Mouse (Mus musculus): ENCODE results near the gene Adprm. TPM values are rescaled to one million over a fixed set of nuclear protein-coding genes. Genes with fewer than 3 reads are reported as not detected.

The Adprm gene
- polyA plus RNA-seq, 1 experiment = 12.4 TPM

GRCm38 (mm10) chr11:67044959-67045358 lies 7.4 kb downstream of the Adprm start:
- Histone ChIP-seq H3ac (ENCODE audit: control insufficient read depth, insufficient read length, low read depth) (no peak overlapping the region), H3K4me3 (ENCODE audit: insufficient read depth, poor library complexity, severe bottlenecking) (no peak overlapping the region), H3K27me3 (ENCODE audit: control insufficient read depth, insufficient read depth, insufficient read length) (no peaks in the 10 kb centered on the region), H3K36me3 (ENCODE audit: control insufficient read depth, insufficient read depth) (peaks cover 33% of the 10 kb centered on the region), H3K79me2 (ENCODE audit: control insufficient read depth, insufficient read depth) (peaks cover 5% of the 10 kb centered on the region), H3K79me3 (ENCODE audit: low read depth) (peaks cover 2% of the 10 kb centered on the region)
- TF ChIP-seq CTCF (IDR thresholded peaks at IDR 0.05; ENCODE audit: control insufficient read depth, insufficient read depth, insufficient read length) (no peak), USF1 (IDR thresholded peaks at IDR 0.05; ENCODE audit: low read depth) (no peak), CEBPB (IDR thresholded peaks at IDR 0.05; ENCODE audit: low read depth) (no peak), MYOD1 (IDR thresholded peaks at IDR 0.05; ENCODE audit: control insufficient read depth, insufficient read length, low read depth) (no peak), MYOG (IDR thresholded peaks at IDR 0.05; ENCODE audit: control insufficient read depth, extremely low read depth, insufficient read length) (no peak), FOSL1 (IDR thresholded peaks at IDR 0.05; ENCODE audit: insufficient read depth, low read length, poor library complexity, severe bottlenecking) (no peak), MAX (IDR thresholded peaks at IDR 0.05) (no peak)

- H3K79me3 ChIP-seq (ENCODE audit: low read depth) = no peaks in the 10 kb centered on the region
- TF ChIP-seq USF1 (IDR thresholded peaks at IDR 0.05; ENCODE audit: low read depth) (no peak), MYOD1 (IDR thresholded peaks at IDR 0.05; ENCODE audit: control insufficient read depth, insufficient read length, low read depth) (no peak), MAX (IDR thresholded peaks at IDR 0.05) (no peak), MYOG (IDR thresholded peaks at IDR 0.05; ENCODE audit: control insufficient read depth, extremely low read depth, insufficient read length) (no peak), CTCF (IDR thresholded peaks at IDR 0.05; ENCODE audit: control insufficient read depth, insufficient read depth, insufficient read length) (no peak), CEBPB (IDR thresholded peaks at IDR 0.05; ENCODE audit: low read depth) (no peak), FOSL1 (IDR thresholded peaks at IDR 0.05; ENCODE audit: insufficient read depth, low read length, poor library complexity, severe bottlenecking) (no peak)
- no peak overlapping the region for H3ac ChIP-seq (ENCODE audit: control insufficient read depth, insufficient read length, low read depth)
- H3K79me2 ChIP-seq (ENCODE audit: control insufficient read depth, insufficient read depth) = no peaks in the 10 kb centered on the region
- no peaks in the 10 kb centered on the region for H3K27me3 ChIP-seq (ENCODE audit: control insufficient read depth, insufficient read depth, insufficient read length)
- H3K36me3 ChIP-seq (ENCODE audit: control insufficient read depth, insufficient read depth) = peaks cover 49% of the 10 kb centered on the region
- H3K4me3 ChIP-seq (ENCODE audit: insufficient read depth, poor library complexity, severe bottlenecking) = no peak overlapping the region
These were observed 9.4 kb downstream of the Adprm start for GRCm38 (mm10) chr11:67043007-67043406.

GRCm38 (mm10) chr11:67040483-67040882 lies 11.9 kb downstream of the Adprm start:
- Histone ChIP-seq H3ac (ENCODE audit: control insufficient read depth, insufficient read length, low read depth) (no peak overlapping the region), H3K36me3 (ENCODE audit: control insufficient read depth, insufficient read depth) (peaks cover 45% of the 10 kb centered on the region), H3K79me3 (ENCODE audit: low read depth) (no peaks in the 10 kb centered on the region), H3K4me3 (ENCODE audit: insufficient read depth, poor library complexity, severe bottlenecking) (no peak overlapping the region), H3K79me2 (ENCODE audit: control insufficient read depth, insufficient read depth) (no peaks in the 10 kb centered on the region), H3K27me3 (ENCODE audit: control insufficient read depth, insufficient read depth, insufficient read length) (no peaks in the 10 kb centered on the region)
- TF ChIP-seq USF1 (IDR thresholded peaks at IDR 0.05; ENCODE audit: low read depth) (no peak), FOSL1 (IDR thresholded peaks at IDR 0.05; ENCODE audit: insufficient read depth, low read length, poor library complexity, severe bottlenecking) (no peak), MAX (IDR thresholded peaks at IDR 0.05) (no peak), MYOD1 (IDR thresholded peaks at IDR 0.05; ENCODE audit: control insufficient read depth, insufficient read length, low read depth) (no peak), CEBPB (IDR thresholded peaks at IDR 0.05; ENCODE audit: low read depth) (no peak), MYOG (IDR thresholded peaks at IDR 0.05; ENCODE audit: control insufficient read depth, extremely low read depth, insufficient read length) (no peak), CTCF (IDR thresholded peaks at IDR 0.05; ENCODE audit: control insufficient read depth, insufficient read depth, insufficient read length) (no peak)

GRCm38 (mm10) chr11:67039799-67040198 lies 12.6 kb downstream of the Adprm start:
- no peak for TF ChIP-seq USF1 (IDR thresholded peaks at IDR 0.05; ENCODE audit: low read depth)
- TF ChIP-seq MAX (IDR thresholded peaks at IDR 0.05) = peak; percentile 26
- no peak for TF ChIP-seq MYOD1 (IDR thresholded peaks at IDR 0.05; ENCODE audit: control insufficient read depth, insufficient read length, low read depth)
- H3ac ChIP-seq (ENCODE audit: control insufficient read depth, insufficient read length, low read depth) = no peak overlapping the region
- H3K27me3 ChIP-seq (ENCODE audit: control insufficient read depth, insufficient read depth, insufficient read length) = no peaks in the 10 kb centered on the region
- H3K4me3 ChIP-seq (ENCODE audit: insufficient read depth, poor library complexity, severe bottlenecking) = no peak overlapping the region
- no peaks in the 10 kb centered on the region for H3K79me3 ChIP-seq (ENCODE audit: low read depth)
- H3K36me3 ChIP-seq (ENCODE audit: control insufficient read depth, insufficient read depth) = peaks cover 45% of the 10 kb centered on the region
- no peaks in the 10 kb centered on the region for H3K79me2 ChIP-seq (ENCODE audit: control insufficient read depth, insufficient read depth)

GRCm38 (mm10) chr11:67036892-67037291 lies 15.5 kb downstream of the Adprm start:
- TF ChIP-seq CTCF (IDR thresholded peaks at IDR 0.05; ENCODE audit: control insufficient read depth, insufficient read depth, insufficient read length) (no peak), MAX (IDR thresholded peaks at IDR 0.05) (no peak), FOSL1 (IDR thresholded peaks at IDR 0.05; ENCODE audit: insufficient read depth, low read length, poor library complexity, severe bottlenecking) (no peak), MYOD1 (IDR thresholded peaks at IDR 0.05; ENCODE audit: control insufficient read depth, insufficient read length, low read depth) (no peak), CEBPB (IDR thresholded peaks at IDR 0.05; ENCODE audit: low read depth) (no peak), MYOG (IDR thresholded peaks at IDR 0.05; ENCODE audit: control insufficient read depth, extremely low read depth, insufficient read length) (no peak), USF1 (IDR thresholded peaks at IDR 0.05; ENCODE audit: low read depth) (no peak)
- H3K79me3 ChIP-seq (ENCODE audit: low read depth) = no peaks in the 10 kb centered on the region
- peaks cover 39% of the 10 kb centered on the region for H3K36me3 ChIP-seq (ENCODE audit: control insufficient read depth, insufficient read depth)
- no peak overlapping the region for H3ac ChIP-seq (ENCODE audit: control insufficient read depth, insufficient read length, low read depth)
- no peaks in the 10 kb centered on the region for H3K79me2 ChIP-seq (ENCODE audit: control insufficient read depth, insufficient read depth)
- no peak overlapping the region for H3K4me3 ChIP-seq (ENCODE audit: insufficient read depth, poor library complexity, severe bottlenecking)
- no peaks in the 10 kb centered on the region for H3K27me3 ChIP-seq (ENCODE audit: control insufficient read depth, insufficient read depth, insufficient read length)

- peaks cover 32% of the 10 kb centered on the region for H3K36me3 ChIP-seq (ENCODE audit: control insufficient read depth, insufficient read depth)
- H3ac ChIP-seq (ENCODE audit: control insufficient read depth, insufficient read length, low read depth) = no peak overlapping the region
- no peaks in the 10 kb centered on the region for H3K79me2 ChIP-seq (ENCODE audit: control insufficient read depth, insufficient read depth)
- no peaks in the 10 kb centered on the region for H3K27me3 ChIP-seq (ENCODE audit: control insufficient read depth, insufficient read depth, insufficient read length)
- H3K79me3 ChIP-seq (ENCODE audit: low read depth) = no peaks in the 10 kb centered on the region
- no peak overlapping the region for H3K4me3 ChIP-seq (ENCODE audit: insufficient read depth, poor library complexity, severe bottlenecking)
- TF ChIP-seq MAX (IDR thresholded peaks at IDR 0.05) (no peak), FOSL1 (IDR thresholded peaks at IDR 0.05; ENCODE audit: insufficient read depth, low read length, poor library complexity, severe bottlenecking) (no peak), CEBPB (IDR thresholded peaks at IDR 0.05; ENCODE audit: low read depth) (no peak), MYOD1 (IDR thresholded peaks at IDR 0.05; ENCODE audit: control insufficient read depth, insufficient read length, low read depth) (no peak), USF1 (IDR thresholded peaks at IDR 0.05; ENCODE audit: low read depth) (no peak), CTCF (IDR thresholded peaks at IDR 0.05; ENCODE audit: control insufficient read depth, insufficient read depth, insufficient read length) (no peak), MYOG (IDR thresholded peaks at IDR 0.05; ENCODE audit: control insufficient read depth, extremely low read depth, insufficient read length) (no peak)
These were observed 16.2 kb downstream of the Adprm start for GRCm38 (mm10) chr11:67036229-67036628.
